Mouse (Mus musculus) megakaryocyte, embryonic 14.5 days (primary cell): ENCODE measurements around the gene Nacc2.

ENCODE experiments used
- FLI1 ChIP-seq: IDR thresholded peaks from 2 replicates; pipeline ENCODE4 v1.6.1; 2012; ENCODE audit warnings: low read length, inconsistent platforms, mixed read lengths
- GATA1 ChIP-seq: IDR thresholded peaks from 3 replicates; pipeline ENCODE4 v1.6.1; 2012; ENCODE audit warnings: mixed read lengths, low read length, inconsistent platforms, borderline replicate concordance

DNA sequence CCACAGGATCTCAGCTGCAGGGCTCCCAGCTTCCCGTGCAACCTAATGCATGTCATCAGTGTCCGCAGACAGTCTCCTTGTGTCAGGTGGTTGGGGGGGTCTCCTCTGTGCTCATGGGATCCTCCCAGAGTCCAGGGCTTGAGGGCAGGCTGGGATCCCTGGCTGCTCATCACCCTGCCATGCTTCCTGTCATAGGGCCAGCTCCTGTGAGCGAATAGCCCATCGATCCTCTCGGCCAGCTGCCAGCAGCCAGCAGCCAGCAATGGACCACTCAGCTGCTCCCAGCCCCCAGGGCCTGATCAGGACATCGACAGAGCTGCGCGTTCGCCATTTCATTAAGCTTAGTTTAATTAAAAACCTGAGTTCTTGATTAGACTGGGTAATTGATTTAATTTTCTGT, 35.0 kb upstream of the Nacc2 start:
- no peak for TF ChIP-seq GATA1
- TF ChIP-seq FLI1 = no peak
